Mouse (Mus musculus): Measurements from ENCODE around the gene Meox1.

- TF ChIP-seq REST (IDR thresholded peaks at IDR 0.05; ENCODE audit: insufficient read depth, insufficient read length), result no peak
- TF ChIP-seq POLR2A (IDR thresholded peaks at IDR 0.05; ENCODE audit: insufficient read length, low read depth), result no peak
- TF ChIP-seq MYOG (IDR thresholded peaks at IDR 0.05; ENCODE audit: control insufficient read depth in 1 of 3, insufficient read depth in 1 of 3, insufficient read length in 2 of 3, low read depth in 2 of 3), result no peak
Observed at GRCm38 (mm10) chr11:101881604-101882071, 12.5 kb downstream of the Meox1 start.
